Mouse (Mus musculus): ENCODE measurements around the gene Pear1. TPM values are rescaled to one million over a fixed set of nuclear protein-coding genes. Genes with fewer than 3 reads are reported as not detected.

Gene Pear1
- total RNA-seq, 2 experiments from 2014 or later: 7.8 to 7.9 TPM

DNA sequence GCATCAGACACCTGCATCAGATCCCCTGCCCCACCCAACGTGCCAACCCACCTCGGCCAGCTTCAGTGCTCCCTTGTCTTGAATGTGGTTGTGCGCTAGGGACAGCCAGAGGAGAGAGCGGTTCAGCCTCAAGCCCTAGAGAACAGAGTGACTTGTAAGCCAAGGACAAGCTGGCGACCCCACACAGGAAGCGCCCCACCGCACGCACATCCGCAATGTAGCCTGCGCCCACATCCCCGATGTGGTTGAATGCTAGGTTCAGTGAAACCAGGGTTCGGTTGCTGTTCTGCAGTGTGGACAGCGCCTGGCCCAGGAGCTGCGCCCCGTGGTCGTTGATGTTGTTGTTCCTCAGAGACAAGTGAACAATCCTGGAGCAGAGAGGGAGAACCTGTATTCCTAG is 81.4 kb downstream of the Pear1 start:
- no peak for DNase-seq (ENCODE audit: extremely low spot score in 1 of 2, low spot score in 2 of 2)
- Histone ChIP-seq H3K27ac (no peak overlapping the region), H3K4me3 (no peak overlapping the region)
- intact Hi-C loops (cut with DNase I): no loop called here
- no peak for TF ChIP-seq CTCF (IDR thresholded peaks at IDR 0.05)

DNA sequence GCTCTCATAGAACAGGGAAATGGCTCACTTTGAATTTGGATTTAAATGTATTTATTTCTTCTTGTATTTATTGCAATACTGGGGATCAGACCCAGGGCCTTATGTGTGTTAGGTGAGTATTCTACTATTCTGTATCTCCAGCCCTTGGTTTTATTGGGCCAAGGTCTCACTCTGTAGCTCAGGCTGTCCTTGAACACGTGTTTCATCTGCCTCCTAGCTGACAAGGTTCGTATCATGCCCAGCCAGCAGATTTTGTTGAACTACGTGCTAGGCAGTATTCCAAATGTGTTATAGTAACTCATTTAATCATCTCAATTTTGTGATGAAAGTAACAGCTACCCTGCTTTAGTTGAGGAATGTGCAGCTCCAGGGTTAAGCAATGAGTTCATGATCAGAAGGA is 82.1 kb downstream of the Pear1 start:
- no peak overlapping the region for H3K27ac ChIP-seq
- no peak overlapping the region for H3K4me3 ChIP-seq
- intact Hi-C loops (cut with DNase I): no loop called here
- DNase-seq (ENCODE audit: extremely low spot score in 1 of 2, low spot score in 2 of 2): no peak
- TF ChIP-seq CTCF (IDR thresholded peaks at IDR 0.05): no peak

DNA sequence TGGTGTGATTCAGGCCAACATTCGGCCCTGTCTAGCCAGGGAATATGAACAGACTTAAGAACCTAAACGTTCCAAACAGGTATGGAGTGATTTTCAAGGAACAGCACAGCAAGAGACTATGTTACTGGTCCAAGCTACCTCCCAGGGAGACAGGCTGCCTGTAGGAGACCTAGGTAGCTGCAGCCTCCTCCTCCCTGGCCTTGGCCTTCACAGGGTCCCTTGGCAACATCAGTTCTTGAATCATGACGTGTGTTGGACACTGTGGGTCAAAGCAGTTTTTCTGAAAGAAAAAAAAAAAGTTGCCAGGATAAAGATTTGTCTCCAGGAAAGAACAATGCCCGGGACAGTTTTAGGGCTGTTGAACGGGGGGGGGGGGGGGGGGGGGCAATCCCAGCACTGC is 85.2 kb downstream of the Pear1 start:
- TF ChIP-seq CTCF (IDR thresholded peaks at IDR 0.05): no peak
- DNase-seq (ENCODE audit: extremely low spot score in 1 of 2, low spot score in 2 of 2): no peak
- intact Hi-C loops (cut with DNase I): no loop called here
- Histone ChIP-seq H3K4me3 (no peak overlapping the region), H3K27ac (no peak overlapping the region)

DNA sequence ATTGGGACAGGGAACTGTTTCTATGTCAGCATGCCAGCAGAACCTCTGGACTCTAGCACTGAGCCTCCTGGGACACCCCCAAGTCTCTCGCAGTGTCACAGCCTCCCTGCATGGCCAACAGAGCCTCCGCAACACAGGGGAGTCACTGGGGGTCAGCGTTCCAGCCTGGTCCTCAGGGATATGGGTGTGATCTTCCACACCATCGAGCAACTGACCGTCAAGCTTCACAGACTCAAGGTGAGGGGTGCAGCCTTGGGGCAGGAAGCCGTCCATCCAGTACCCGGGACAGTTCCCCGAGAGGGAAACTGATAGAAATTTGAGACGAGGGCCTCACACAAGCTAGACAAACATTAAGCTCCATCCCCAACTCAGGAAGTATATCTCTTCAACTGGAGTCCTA is 88.8 kb downstream of the Pear1 start:
- intact Hi-C loops (cut with DNase I): no loop called here
- Histone ChIP-seq H3K27ac (no peak overlapping the region), H3K4me3 (no peak overlapping the region)
- TF ChIP-seq CTCF (IDR thresholded peaks at IDR 0.05): no peak
- no peak for DNase-seq (ENCODE audit: extremely low spot score in 1 of 2, low spot score in 2 of 2)

DNA sequence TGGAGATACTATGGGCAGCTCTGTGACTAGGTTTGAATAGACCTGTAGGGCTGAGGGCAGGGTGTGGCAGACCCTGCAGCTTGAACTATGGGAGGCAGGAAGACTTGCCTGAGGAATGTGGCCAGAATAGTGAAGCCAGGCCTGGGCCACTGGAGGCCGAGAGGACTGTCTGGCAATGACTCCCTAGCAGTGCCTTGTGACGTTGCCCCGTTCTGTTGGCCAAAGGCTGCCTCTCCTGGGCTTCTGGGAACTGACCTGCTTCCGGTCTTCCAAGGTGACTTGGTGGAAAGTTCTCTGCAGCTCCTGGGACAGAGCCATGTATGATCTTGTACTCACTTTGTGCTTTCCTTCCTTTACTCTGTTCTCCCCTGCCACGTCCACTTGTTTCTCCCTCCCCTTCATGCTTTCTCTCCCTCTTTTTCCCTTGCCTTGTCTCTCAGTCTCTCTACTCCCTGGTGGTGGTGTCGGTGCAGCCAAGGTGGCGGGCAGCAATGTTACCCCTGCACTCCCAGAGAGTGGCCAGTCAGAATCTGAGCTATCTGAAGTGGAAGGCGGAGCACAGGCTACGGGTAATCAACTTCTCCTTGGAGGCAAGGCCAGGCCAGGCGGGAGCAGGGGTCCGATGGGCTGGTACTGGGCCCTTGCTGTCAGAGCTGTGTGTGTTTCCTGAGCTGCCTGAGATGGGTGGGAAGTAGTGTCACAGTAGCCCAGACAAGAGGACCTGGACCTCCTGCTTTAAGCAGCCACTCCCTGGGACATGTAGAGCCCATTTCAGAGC is 89.9 kb downstream of the Pear1 start:
- H3K4me3 ChIP-seq: no peak overlapping the region
- intact Hi-C loops (cut with DNase I): no loop called here
- DNase-seq (ENCODE audit: extremely low spot score in 1 of 2, low spot score in 2 of 2): no peak
- TF ChIP-seq CTCF (IDR thresholded peaks at IDR 0.05): no peak
- no peak overlapping the region for H3K27ac ChIP-seq

DNA sequence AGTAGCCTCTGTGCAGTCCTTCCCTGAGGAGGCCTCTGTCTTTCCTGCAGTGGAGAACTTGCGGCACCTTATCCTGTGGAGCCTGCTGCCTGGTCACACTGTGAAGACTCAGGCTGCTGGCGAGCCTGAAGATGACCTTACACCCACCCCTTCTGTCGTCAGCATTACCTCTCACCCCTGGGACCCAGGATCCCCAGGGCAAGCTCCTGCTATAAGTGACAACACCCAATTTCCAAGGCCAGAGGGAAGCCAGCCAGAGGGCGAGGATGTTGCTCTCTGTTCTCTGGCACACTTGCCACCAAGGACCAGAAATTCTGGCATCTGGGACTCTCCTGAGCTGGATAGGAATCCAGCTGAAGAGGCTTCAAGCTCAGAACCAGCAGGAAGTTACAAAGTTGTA is 91.0 kb downstream of the Pear1 start:
- no peak overlapping the region for H3K4me3 ChIP-seq
- DNase-seq (ENCODE audit: extremely low spot score in 1 of 2, low spot score in 2 of 2): no peak
- intact Hi-C loops (cut with DNase I): no loop called here
- no peak for TF ChIP-seq CTCF (IDR thresholded peaks at IDR 0.05)
- no peak overlapping the region for H3K27ac ChIP-seq

DNA sequence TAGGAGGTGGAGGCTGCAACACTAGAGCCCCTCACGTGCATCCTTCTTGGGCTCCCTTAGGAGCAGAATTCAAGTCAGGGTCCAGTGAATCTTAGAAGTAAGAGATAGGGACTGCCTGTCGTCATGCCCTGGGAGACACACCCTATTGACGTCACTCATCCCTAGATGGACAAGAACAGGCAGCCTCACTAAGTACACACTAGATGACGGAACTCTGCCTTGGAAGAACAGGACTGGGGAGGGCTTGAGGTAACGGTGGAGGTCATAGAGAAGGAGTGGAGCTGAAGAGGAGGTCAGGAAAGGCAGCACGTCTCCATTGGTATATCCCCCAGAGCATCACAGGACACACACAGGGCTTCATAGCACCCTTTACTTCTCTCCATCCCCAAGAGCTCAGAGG is 95.4 kb downstream of the Pear1 start:
- H3K4me3 ChIP-seq: no peak overlapping the region
- intact Hi-C loops (cut with DNase I): no loop called here
- no peak overlapping the region for H3K27ac ChIP-seq
- TF ChIP-seq CTCF (IDR thresholded peaks at IDR 0.05): no peak
- DNase-seq (ENCODE audit: extremely low spot score in 1 of 2, low spot score in 2 of 2): no peak

DNA sequence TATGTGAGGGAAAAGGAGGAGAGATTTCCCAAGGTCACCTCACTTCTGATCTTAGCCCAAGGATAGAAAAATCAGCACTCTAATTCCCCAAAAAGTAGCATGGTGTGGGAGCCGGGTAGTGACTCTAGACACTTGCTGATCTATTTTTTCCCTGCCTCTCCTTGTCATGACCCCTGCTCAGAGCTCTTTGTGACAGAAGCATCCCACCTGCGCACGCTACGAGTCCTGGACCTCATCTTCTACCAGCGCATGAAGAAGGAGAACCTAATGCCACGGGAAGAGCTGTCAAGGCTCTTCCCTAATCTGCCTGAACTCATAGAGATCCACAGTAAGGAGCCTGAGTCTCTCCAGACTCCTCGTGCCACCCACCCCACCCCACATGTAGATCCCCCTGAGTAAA is 97.9 kb downstream of the Pear1 start:
- TF ChIP-seq CTCF (IDR thresholded peaks at IDR 0.05): no peak
- no peak for DNase-seq (ENCODE audit: extremely low spot score in 1 of 2, low spot score in 2 of 2)
- H3K4me3 ChIP-seq: no peak overlapping the region
- H3K27ac ChIP-seq: no peak overlapping the region
- intact Hi-C loops (cut with DNase I): no loop called here

DNA sequence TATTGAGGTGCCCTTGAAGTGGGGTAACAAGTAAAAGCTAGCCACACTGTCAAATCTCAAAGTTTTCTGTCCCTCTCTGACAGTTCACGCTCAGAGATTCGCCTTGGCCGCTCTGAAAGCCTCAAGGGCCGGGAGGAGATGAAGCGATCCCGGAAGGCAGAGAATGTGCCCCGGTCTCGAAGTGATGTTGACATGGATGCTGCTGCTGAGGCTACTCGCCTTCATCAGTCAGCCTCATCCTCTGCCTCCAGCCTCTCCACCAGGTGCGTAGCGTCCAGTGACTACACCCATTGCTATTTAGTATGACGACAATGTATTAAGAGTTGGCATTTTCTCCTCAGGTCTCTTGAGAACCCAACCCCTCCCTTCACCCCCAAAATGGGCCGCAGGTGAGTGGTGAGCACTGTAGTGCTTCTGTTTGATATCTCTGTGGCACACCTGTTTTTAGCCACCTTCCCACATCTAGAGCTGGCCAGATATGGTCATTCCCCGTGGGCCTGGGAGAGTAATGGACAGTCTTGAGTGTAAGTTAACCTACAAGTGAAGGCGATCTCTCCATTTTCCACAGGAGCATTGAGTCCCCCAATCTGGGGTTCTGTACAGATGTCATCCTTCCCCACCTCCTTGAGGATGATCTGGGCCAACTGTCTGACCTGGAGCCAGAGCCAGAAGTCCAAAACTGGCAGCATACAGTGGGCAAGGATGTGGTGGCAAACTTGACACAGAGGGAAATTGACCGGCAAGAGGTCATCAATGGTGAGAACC is 98.5 kb downstream of the Pear1 start:
- H3K27ac ChIP-seq: no peak overlapping the region
- intact Hi-C loops (cut with DNase I): no loop called here
- DNase-seq (ENCODE audit: extremely low spot score in 1 of 2, low spot score in 2 of 2): no peak
- TF ChIP-seq CTCF (IDR thresholded peaks at IDR 0.05): no peak
- no peak overlapping the region for H3K4me3 ChIP-seq

DNA sequence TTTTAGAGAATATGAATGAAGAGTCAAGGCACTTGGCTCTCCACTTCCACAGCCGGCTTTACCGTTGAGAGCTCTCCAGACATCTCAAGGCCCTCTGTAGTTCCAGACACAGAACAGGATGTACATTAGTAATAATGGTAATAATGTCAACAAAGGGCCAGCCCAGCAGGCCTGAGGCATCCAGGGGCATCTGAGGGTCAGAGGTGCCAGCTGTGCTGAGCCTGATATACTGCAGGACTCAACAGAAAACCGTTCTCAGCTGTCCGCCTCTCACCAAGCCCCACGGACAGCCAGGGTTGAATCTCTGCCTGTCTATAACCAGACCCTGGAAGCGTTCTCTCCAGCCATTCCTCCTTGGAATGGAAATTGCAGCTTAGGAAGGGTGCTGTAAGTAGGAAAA is 99.5 kb downstream of the Pear1 start:
- intact Hi-C loops (cut with DNase I): no loop called here
- H3K27ac ChIP-seq: no peak overlapping the region
- DNase-seq (ENCODE audit: extremely low spot score in 1 of 2, low spot score in 2 of 2): no peak

DNA sequence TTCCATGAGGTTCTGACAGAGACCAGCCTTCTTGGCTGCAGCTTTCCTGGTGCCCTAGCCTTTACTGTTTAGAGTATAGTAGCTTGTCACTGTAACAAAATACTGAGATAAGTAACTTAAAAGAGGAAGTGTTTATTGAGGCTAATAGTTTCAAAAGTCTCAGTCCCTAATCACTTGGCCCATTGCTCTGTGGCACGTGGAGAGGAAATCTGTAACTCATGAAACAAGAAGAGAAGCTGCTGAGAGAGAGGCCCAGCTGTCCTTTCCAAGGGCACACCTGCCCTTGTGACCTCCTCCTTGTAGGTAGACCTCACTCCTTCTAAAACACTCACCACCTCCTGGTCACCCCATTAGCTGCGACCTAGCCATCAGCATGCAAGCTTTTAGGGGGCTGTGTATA is 105.6 kb downstream of the Pear1 start:
- no peak for DNase-seq (ENCODE audit: extremely low spot score in 1 of 2, low spot score in 2 of 2)
- intact Hi-C loops (cut with DNase I): no loop called here
- TF ChIP-seq CTCF (IDR thresholded peaks at IDR 0.05): no peak
- Histone ChIP-seq H3K4me3 (no peak overlapping the region), H3K27ac (no peak overlapping the region)

More for the DNA sequence above, 99.5 kb downstream of the Pear1 start:
- H3K4me3 ChIP-seq: no peak overlapping the region
- TF ChIP-seq CTCF (IDR thresholded peaks at IDR 0.05): no peak

Other genes starting within 250 kb of the Pear1 start
- 10 to 100 TPM; 60.2 to 60.3 TPM for gene Arhgef11, start 206.7 kb downstream of the Pear1 start, total RNA-seq (2021)
- gene Lrrc71, start 75.7 kb downstream of the Pear1 start, total RNA-seq (2021): under 1 TPM; 0.16 to 0.54 TPM
- under 1 TPM; 0.14 to 0.47 TPM for gene Ntrk1, start 29.1 kb downstream of the Pear1 start, total RNA-seq (2021)
- under 1 TPM; 0.54 to 0.72 TPM for gene Insrr, start 27.4 kb downstream of the Pear1 start, total RNA-seq (2021)
- not detected for gene Sh2d2a, start 22.4 kb upstream of the Pear1 start, total RNA-seq (2021)
- 10 to 100 TPM; 58.3 to 60.6 TPM for gene Prcc, start 61.3 kb upstream of the Pear1 start, total RNA-seq (2021)
- 100 to 1,000 TPM; 148 to 151 TPM for gene Hdgf, start 82.0 kb upstream of the Pear1 start, total RNA-seq (2021)
- 10 to 100 TPM; 52.6 to 55.1 TPM for gene Mrpl24, start 95.2 kb upstream of the Pear1 start, total RNA-seq (2021)
- gene Isg20l2, start 106.0 kb upstream of the Pear1 start, total RNA-seq (2021): 10 to 100 TPM; 15.1 to 15.6 TPM
- gene Rrnad1, start 106.4 kb upstream of the Pear1 start, total RNA-seq (2021): 10 to 100 TPM; 22.9 to 24.7 TPM
- gene Crabp2, start 124.4 kb upstream of the Pear1 start, total RNA-seq (2021): 1 to 10 TPM; 4.5 to 8.2 TPM
- gene Nes, start 146.8 kb upstream of the Pear1 start, total RNA-seq (2021): 1 to 10 TPM; 5.7 to 6.2 TPM
- 100 to 1,000 TPM; 241 to 256 TPM for gene Bcan, start 175.9 kb upstream of the Pear1 start, total RNA-seq (2021)
- 10 to 100 TPM; 11.3 to 13.5 TPM for gene Hapln2, start 203.3 kb upstream of the Pear1 start, total RNA-seq (2021)
- 10 to 100 TPM; 17.5 to 19.1 TPM for gene Gpatch4, start 218.8 kb upstream of the Pear1 start, total RNA-seq (2021)
- gene Naxe, start 234.2 kb upstream of the Pear1 start, total RNA-seq (2021): 10 to 100 TPM; 64.3 to 66.6 TPM